Mouse (Mus musculus) MEL (cell line): ENCODE data around the gene Pxt1. TPM values are rescaled to one million over a fixed set of nuclear protein-coding genes. Genes with fewer than 3 reads are reported as not detected.

ENCODE experiments used
- DNase-seq: peaks from one replicate; pipeline ENCODE4 v3.0.0; 2011; ENCODE audit warnings: low read depth, low spot score
- H3K27ac ChIP-seq: 2 replicates; pipeline ENCODE4 v1.5.1; 2012; ENCODE audit warnings: low read depth, mild to moderate bottlenecking, control low read depth, low read length, moderate library complexity; ENCODE audit not compliant: control insufficient read depth
- H3K27me3 ChIP-seq, 2 experiments: fragments of 150-350 bp in 1 of 2; sonication (generic) in 1 of 2; 2 replicates each; pipeline ENCODE4 v1.6.1; 2012; ENCODE audit warnings: low read length in 2 of 2, mild to moderate bottlenecking in 2 of 2, improper control_type of control experiment in 1 of 2, moderate library complexity in 1 of 2; ENCODE audit not compliant: insufficient read depth in 2 of 2, control insufficient read depth in 1 of 2
- H3K36me3 ChIP-seq, 2 experiments: 2 replicates each; pipeline ENCODE4 v1.6.1; 2012 to 2014; ENCODE audit warnings: low read length in 2 of 2, improper control_type of control experiment in 1 of 2, inconsistent platforms in 1 of 2, mild to moderate bottlenecking in 1 of 2; ENCODE audit not compliant: insufficient read depth in 2 of 2, control insufficient read depth in 1 of 2
- H3K4me1 ChIP-seq, 2 experiments: fragments of 150-350 bp in 1 of 2; sonication (generic) in 1 of 2; 2 replicates each; pipeline ENCODE4 v1.6.1; 2012; ENCODE audit warnings: low read length in 2 of 2, improper control_type of control experiment in 1 of 2, mild to moderate bottlenecking in 1 of 2; ENCODE audit not compliant: insufficient read depth in 2 of 2, control insufficient read depth in 1 of 2
- H3K4me3 ChIP-seq, 2 experiments: fragments of 150-350 bp in 1 of 2; sonication (generic) in 1 of 2; 2 replicates each; pipeline ENCODE4 v1.5.1; 2012; ENCODE audit warnings: low read depth in 2 of 2, low read length in 2 of 2, mild to moderate bottlenecking in 2 of 2, moderate library complexity in 2 of 2, control low read depth in 1 of 2, improper control_type of control experiment in 1 of 2; ENCODE audit not compliant: control insufficient read depth in 1 of 2, insufficient read depth in 1 of 2
- H3K79me2 ChIP-seq: 2 replicates; pipeline ENCODE4 v1.6.1; 2012; ENCODE audit warnings: mild to moderate bottlenecking, low read length, moderate library complexity; ENCODE audit not compliant: control insufficient read depth, poor library complexity, insufficient read depth
- H3K9ac ChIP-seq: 2 replicates; pipeline ENCODE4 v1.6.1; 2012; ENCODE audit warnings: low read depth, mild to moderate bottlenecking, control low read depth, low read length, moderate library complexity; ENCODE audit not compliant: control insufficient read depth, poor library complexity, severe bottlenecking
- H3K9me3 ChIP-seq: fragments of 150-350 bp; sonication (generic); replicated peaks from 2 replicates; pipeline ENCODE4 v1.6.1; 2012; ENCODE audit warnings: mild to moderate bottlenecking, low read length, improper control_type of control experiment, moderate library complexity; ENCODE audit not compliant: insufficient read depth
- CTCF ChIP-seq, 3 experiments: IDR thresholded peaks in 2 of 3; conservative IDR thresholded peaks in 1 of 3; 2 replicates each; pipeline ENCODE4 v1.5.1; 2011 to 2012; ENCODE audit warnings: low read length in 3 of 3, low read depth in 2 of 3, mild to moderate bottlenecking in 2 of 3, improper control_type of control experiment in 1 of 3, inconsistent platforms in 1 of 3, mixed read lengths in 1 of 3, moderate library complexity in 1 of 3; ENCODE audit not compliant: control insufficient read depth in 1 of 3, insufficient read depth in 1 of 3, poor library complexity in 1 of 3, severe bottlenecking in 1 of 3
- ELF1 ChIP-seq: IDR thresholded peaks from 2 replicates; pipeline ENCODE4 v1.6.1; 2014; ENCODE audit warnings: low read depth, mild to moderate bottlenecking, inconsistent platforms, low read length, improper control_type of control experiment, moderate library complexity
- ETS1 ChIP-seq: IDR thresholded peaks from 2 replicates; pipeline ENCODE4 v1.6.1; 2012; ENCODE audit warnings: low read depth, mild to moderate bottlenecking, inconsistent platforms, low read length, improper control_type of control experiment, moderate library complexity
- GATA1 ChIP-seq: IDR thresholded peaks from 2 replicates; pipeline ENCODE4 v1.6.1; 2011; ENCODE audit warnings: low read depth, low read length, improper control_type of control experiment
- KAT2A ChIP-seq: conservative IDR thresholded peaks from 2 replicates; pipeline ENCODE4 v1.6.1; 2012; ENCODE audit warnings: low read depth, low read length, improper control_type of control experiment, inconsistent platforms
- MAX ChIP-seq: IDR thresholded peaks from 2 replicates; pipeline ENCODE4 v1.6.1; 2011; ENCODE audit warnings: low read length, improper control_type of control experiment
- MAZ ChIP-seq: IDR thresholded peaks from 2 replicates; pipeline ENCODE4 v1.6.1; 2012; ENCODE audit warnings: low read depth, mild to moderate bottlenecking, inconsistent platforms, low read length, improper control_type of control experiment
- MEF2A ChIP-seq: IDR thresholded peaks from 2 replicates; pipeline ENCODE4 v1.6.1; 2014; ENCODE audit warnings: low read depth, mild to moderate bottlenecking, inconsistent platforms, low read length, improper control_type of control experiment; ENCODE audit not compliant: poor library complexity, insufficient replicate concordance, severe bottlenecking; ENCODE audit errors: extremely low read depth
- MXI1 ChIP-seq: IDR thresholded peaks from 2 replicates; pipeline ENCODE4 v1.6.1; 2011; ENCODE audit warnings: mild to moderate bottlenecking, low read depth, low read length, improper control_type of control experiment
- MYC ChIP-seq: IDR thresholded peaks from 2 replicates; pipeline ENCODE4 v1.6.1; 2011; ENCODE audit warnings: low read depth, mild to moderate bottlenecking, low read length, improper control_type of control experiment, moderate library complexity
- NELFE ChIP-seq: IDR thresholded peaks from 2 replicates; pipeline ENCODE4 v1.6.1; 2011; ENCODE audit warnings: low read depth, low read length, improper control_type of control experiment
- POLR2A ChIP-seq, 2 experiments: IDR thresholded peaks; 2 replicates each; pipeline ENCODE4 v1.6.1; 2011 to 2012; ENCODE audit warnings: low read length in 2 of 2, mild to moderate bottlenecking in 2 of 2, control low read depth in 1 of 2, improper control_type of control experiment in 1 of 2, low read depth in 1 of 2, moderate library complexity in 1 of 2; ENCODE audit not compliant: control insufficient read depth in 1 of 2, insufficient read depth in 1 of 2, poor library complexity in 1 of 2
- RAD21 ChIP-seq: IDR thresholded peaks from 2 replicates; pipeline ENCODE4 v1.6.1; 2011; ENCODE audit warnings: mild to moderate bottlenecking, low read depth, low read length, improper control_type of control experiment
- RCOR1 ChIP-seq: IDR thresholded peaks from 2 replicates; pipeline ENCODE4 v1.6.1; 2012; ENCODE audit warnings: low read depth, mild to moderate bottlenecking, inconsistent platforms, low read length, improper control_type of control experiment
- SIN3A ChIP-seq: IDR thresholded peaks from 2 replicates; pipeline ENCODE4 v1.6.1; 2012; ENCODE audit warnings: low read length, improper control_type of control experiment, inconsistent platforms
- TAL1 ChIP-seq: IDR thresholded peaks from 2 replicates; pipeline ENCODE4 v1.6.1; 2012; ENCODE audit warnings: mild to moderate bottlenecking, inconsistent platforms, low read length, moderate library complexity, mixed read lengths
- UBTF ChIP-seq: IDR thresholded peaks from 2 replicates; pipeline ENCODE4 v1.6.1; 2012; ENCODE audit warnings: low read depth, mild to moderate bottlenecking, inconsistent platforms, low read length, improper control_type of control experiment, moderate library complexity, borderline replicate concordance; ENCODE audit not compliant: insufficient read depth
- ZC3H11A ChIP-seq: IDR thresholded peaks from 2 replicates; pipeline ENCODE4 v1.6.1; 2012; ENCODE audit warnings: low read depth, mild to moderate bottlenecking, inconsistent platforms, low read length, improper control_type of control experiment
- ZMIZ1 ChIP-seq: IDR thresholded peaks from 2 replicates; pipeline ENCODE4 v1.6.1; 2012; ENCODE audit warnings: low read depth, mild to moderate bottlenecking, inconsistent platforms, low read length, improper control_type of control experiment, moderate library complexity
- ZNF384 ChIP-seq: IDR thresholded peaks from 2 replicates; pipeline ENCODE4 v1.6.1; 2012; ENCODE audit warnings: low read depth, mild to moderate bottlenecking, inconsistent platforms, low read length, improper control_type of control experiment
- polyA plus RNA-seq, 2 experiments: library from polyadenylated mRNA; stranded (reverse) in 1 of 2; unstranded in 1 of 2; fragments of >175 nt in 1 of 2; fragments of >200 nt in 1 of 2; gene quantifications; 2 replicates each; pipeline versions ENCODE4 v1.2.1 to v1.2.4; 2012; ENCODE audit warnings: low replicate concordance in 2 of 2, low read depth in 1 of 2; ENCODE audit not compliant: insufficient read length in 2 of 2, insufficient read depth in 1 of 2, missing spikeins in 1 of 2
- total RNA-seq: library from RNA; depleted of rRNA; stranded (reverse); fragments of 300-350 nt; gene quantifications from 2 replicates; pipeline ENCODE4 v1.2.3, GENCODE M21; 2012

The Pxt1 gene
- total and polyA plus RNA-seq, 3 experiments, result not detected

- no peak for TF ChIP-seq ZMIZ1
- peak; percentile 30; the same call in 1 of the 2 replicates for TF ChIP-seq ELF1
- TF ChIP-seq KAT2A, result no peak
- TF ChIP-seq MYC, result 0 out of 2 replicates have a peak, but pooled peaks have one; percentile 34
- TF ChIP-seq MEF2A, result no peak
- no peak for TF ChIP-seq ZC3H11A
- 0 out of 2 replicates have a peak, but pooled peaks have one; percentile 17 for TF ChIP-seq ETS1
- TF ChIP-seq MAZ, result no peak
- TF ChIP-seq RAD21, result no peak
- peak; percentile 44; the same call in 1 of the 2 replicates for TF ChIP-seq GATA1
- TF ChIP-seq, all 39 proteins: peak for 7
Observed at GRCm38 (mm10) chr17:28950751-28951150, 7.1 kb upstream of the Pxt1 start (continued).

- no peak overlapping the region for H3K4me3 ChIP-seq
Observed at GRCm38 (mm10) chr17:28948661-28949060, 5.0 kb upstream of the Pxt1 start.

GRCm38 (mm10) chr17:28947011-28947939 lies 3.6 kb upstream of the Pxt1 start:
- Histone ChIP-seq H3K9ac (no peak overlapping the region), H3K27me3 (no peaks in the 10 kb centered on the region), H3K4me1 (peaks cover 6 to 12% of the 10 kb centered on the region in 2 experiments), H3K4me3 (no peak overlapping the region), H3K36me3 (peaks cover 0 to 7% of the 10 kb centered on the region in 2 experiments; a peak in 2 of 4 replicates), H3K27ac (no peak overlapping the region), H3K79me2 (peaks cover under 1% of the 10 kb centered on the region; the same call in 1 of the 2 replicates), H3K9me3 (no peaks in the 10 kb centered on the region)
- TF ChIP-seq ZC3H11A, result no peak
- peak; percentile 11 to 27 (median 27); a peak in 2 of 6 replicates for TF ChIP-seq CTCF (IDR thresholded peaks at IDR 0.05 in 2 of 3, conservative IDR thresholded peaks at IDR 0.05 in 1 of 3; ENCODE audit: control insufficient read depth in 1 of 3, insufficient read depth in 1 of 3, low read depth in 2 of 3, low read length in 3 of 3, poor library complexity in 1 of 3, severe bottlenecking in 1 of 3)
- TF ChIP-seq RAD21, result peak; percentile 11; the same call in 1 of the 2 replicates
- TF ChIP-seq MXI1, result no peak
- no peak for TF ChIP-seq POLR2A (IDR thresholded peaks at IDR 0.05; ENCODE audit: control insufficient read depth in 1 of 2, insufficient read depth in 1 of 2, low read depth in 1 of 2, low read length in 2 of 2, poor library complexity in 1 of 2)
- DNase-seq, result no peak

More at GRCm38 (mm10) chr17:28948661-28949060, 5.0 kb upstream of the Pxt1 start:
- Histone ChIP-seq H3K27ac (no peak overlapping the region), H3K9me3 (no peaks in the 10 kb centered on the region), H3K36me3 (peaks cover 0 to 11% of the 10 kb centered on the region in 2 experiments; a peak in 2 of 4 replicates), H3K27me3 (no peaks in the 10 kb centered on the region), H3K79me2 (peaks cover 13% of the 10 kb centered on the region), H3K4me1 (peaks cover 8 to 16% of the 10 kb centered on the region in 2 experiments), H3K9ac (no peak overlapping the region)
- TF ChIP-seq RCOR1 (no peak), ZNF384 (no peak), MAZ (no peak), SIN3A (no peak), RAD21 (no peak), TAL1 (no peak), KAT2A (no peak), MAX (no peak), UBTF (no peak), NELFE (no peak), MEF2A (no peak), MXI1 (no peak)
- DNase-seq, result no peak
